Mouse (Mus musculus) limb, embryonic 10.5 days (tissue): ENCODE measurements around the gene Polr3f. TPM values are rescaled to one million over a fixed set of nuclear protein-coding genes. Genes with fewer than 3 reads are reported as not detected.

Source experiments
- DNase-seq: peaks from one replicate; pipeline ENCODE4 v3.0.0-alpha.2; 2017; ENCODE audit warnings: low spot score
- H3K27ac ChIP-seq: fragments of 300-500 bp; sonication (generic); 2 replicates; pipeline ENCODE4 v1.5.1; 2016; ENCODE audit warnings: mild to moderate bottlenecking
- H3K27me3 ChIP-seq: fragments of 300-500 bp; sonication (generic); 2 replicates; pipeline ENCODE4 v1.6.1; 2016; ENCODE audit warnings: low read depth, mild to moderate bottlenecking; ENCODE audit not compliant: poor library complexity, severe bottlenecking
- H3K36me3 ChIP-seq: fragments of 300-500 bp; sonication (generic); 2 replicates; pipeline ENCODE4 v1.6.1; 2016; ENCODE audit warnings: mild to moderate bottlenecking, moderate library complexity
- H3K4me1 ChIP-seq: fragments of 300-500 bp; sonication (generic); 2 replicates; pipeline ENCODE4 v1.6.1; 2016
- H3K4me3 ChIP-seq: fragments of 300-500 bp; sonication (generic); 2 replicates; pipeline ENCODE4 v1.5.1; 2016; ENCODE audit warnings: mild to moderate bottlenecking, moderate library complexity
- H3K9me3 ChIP-seq: fragments of 300-500 bp; sonication (generic); replicated peaks from 2 replicates; pipeline ENCODE4 v1.6.1; 2016; ENCODE audit warnings: mild to moderate bottlenecking
- WGBS: fragments of 180-500 bp; shearing (Covaris S2); methylation state at CpG from one replicate; pipeline ENCODE4 v1.1.7; 2016; 5-methylcytosine and 5-hydroxymethylcytosine counted together
- polyA plus RNA-seq: library from polyadenylated mRNA; unstranded; fragments of >200 nt; fragmentation: Nextera tagmentation; extraction: Ambion mirVana; gene quantifications from 2 replicates; pipeline ENCODE4 v1.2.1, GENCODE M21; 2016

The Polr3f gene
- polyA plus RNA-seq, 1 experiment from 2014 or later, result 35.8 TPM

DNA sequence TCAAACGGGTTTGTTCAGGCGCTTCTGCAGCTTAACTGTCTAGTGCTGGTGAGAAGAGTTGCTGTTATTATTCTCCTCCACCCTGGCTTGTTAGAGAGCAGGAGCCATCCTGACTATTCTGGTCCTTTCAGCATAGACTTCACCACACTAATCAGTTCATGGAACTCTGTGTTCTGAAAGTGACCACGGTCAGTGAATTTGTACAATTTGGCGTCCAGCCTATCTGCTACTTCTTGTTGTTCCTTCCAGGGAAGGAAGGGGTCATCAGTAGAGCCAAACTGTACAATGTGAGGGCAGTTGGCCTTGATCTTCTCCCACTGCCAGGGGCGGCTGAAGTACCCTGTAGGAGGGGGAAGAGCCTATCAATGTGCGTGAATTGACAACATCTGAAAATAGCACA lies 16.2 kb downstream of the Polr3f start:
- peaks cover 95% of the 10 kb centered on the region for H3K36me3 ChIP-seq
- no peak for DNase-seq

DNA sequence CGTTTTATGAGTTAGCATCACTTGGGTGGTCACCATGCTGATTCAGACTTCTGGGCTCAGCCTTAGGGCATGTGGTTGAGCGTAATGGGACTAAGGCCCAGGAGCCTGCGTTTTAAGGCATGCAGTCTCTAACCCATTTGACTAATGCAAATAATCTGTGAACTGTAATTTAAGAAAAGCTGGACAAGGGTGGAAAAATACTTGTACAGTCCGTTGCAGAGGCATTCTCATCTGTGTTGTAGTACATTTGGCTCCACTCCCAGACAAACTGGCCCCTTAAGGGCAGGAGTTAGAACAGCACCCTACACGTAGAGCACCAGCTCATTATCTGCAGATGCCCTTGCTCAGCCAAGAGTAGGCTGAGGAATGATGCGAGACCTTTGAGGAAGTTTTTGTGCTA lies 17.1 kb downstream of the Polr3f start:
- Histone ChIP-seq H3K4me1 (no peaks in the 10 kb centered on the region), H3K9me3 (no peaks in the 10 kb centered on the region), H3K27me3 (no peaks in the 10 kb centered on the region), H3K27ac (no peak overlapping the region), H3K36me3 (peaks cover 85% of the 10 kb centered on the region), H3K4me3 (no peak overlapping the region)
- DNase-seq, result no peak
- WGBS, result 94% methylated on average over 6 of the region's 6 CpGs

More for the DNA sequence above, 16.2 kb downstream of the Polr3f start:
- no peak overlapping the region for H3K27ac ChIP-seq
- no peaks in the 10 kb centered on the region for H3K9me3 ChIP-seq
- H3K4me3 ChIP-seq, result no peak overlapping the region
- no peaks in the 10 kb centered on the region for H3K4me1 ChIP-seq
- H3K27me3 ChIP-seq, result no peaks in the 10 kb centered on the region
- 92% methylated on average over 6 of the region's 6 CpGs for whole genome bisulfite sequencing

DNA sequence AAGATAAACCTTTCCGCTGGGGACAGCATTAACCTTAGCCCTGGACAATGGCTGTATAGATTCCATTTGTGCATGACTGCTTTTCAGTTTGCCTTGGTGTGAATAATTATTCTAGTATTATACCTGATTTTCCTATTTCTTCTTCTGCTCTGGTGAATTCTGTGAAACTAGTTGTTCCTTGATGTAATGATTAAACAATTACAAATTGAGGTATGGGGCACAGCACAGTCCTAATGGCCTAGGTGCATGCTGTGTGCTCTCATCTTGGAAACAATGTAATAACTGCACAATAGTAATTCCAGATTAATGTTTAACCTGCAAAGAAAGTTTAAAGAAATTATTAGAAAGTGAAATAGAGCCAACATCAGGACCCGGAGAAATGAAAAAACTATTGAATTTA lies 17.5 kb downstream of the Polr3f start:
- Histone ChIP-seq H3K27me3 (no peaks in the 10 kb centered on the region), H3K9me3 (no peaks in the 10 kb centered on the region), H3K36me3 (peaks cover 81% of the 10 kb centered on the region), H3K4me1 (peaks cover 3% of the 10 kb centered on the region; the same call in 1 of the 2 replicates), H3K4me3 (no peak overlapping the region), H3K27ac (no peak overlapping the region)
- no peak for DNase-seq
- WGBS, result 97% methylated on average over 2 of the region's 2 CpGs

DNA sequence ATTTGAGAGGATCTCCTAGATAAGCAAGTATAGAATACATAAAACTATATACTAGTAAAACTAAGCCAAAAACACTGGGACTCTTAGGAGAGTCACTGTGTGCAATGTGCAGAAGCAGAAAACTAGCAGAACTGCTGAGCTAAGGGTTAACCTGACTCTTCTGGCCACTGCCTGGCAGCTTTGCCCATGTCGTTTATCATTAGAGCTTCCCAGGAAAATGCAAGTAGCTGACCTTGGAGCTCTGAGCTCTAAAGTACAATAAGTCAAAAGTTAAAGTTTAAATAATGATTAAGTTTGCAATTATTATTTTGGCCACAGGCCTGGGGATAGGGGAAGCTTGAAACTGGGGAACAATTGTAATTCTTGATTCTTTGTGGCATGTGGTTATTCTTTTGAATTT lies 18.0 kb downstream of the Polr3f start:
- Histone ChIP-seq H3K4me1 (peaks cover 3% of the 10 kb centered on the region; the same call in 1 of the 2 replicates), H3K9me3 (no peaks in the 10 kb centered on the region), H3K27ac (no peak overlapping the region), H3K36me3 (peaks cover 77% of the 10 kb centered on the region), H3K4me3 (no peak overlapping the region), H3K27me3 (no peaks in the 10 kb centered on the region)
- DNase-seq, result no peak
- WGBS, result 58% methylated on average over 1 of the region's 1 CpGs

DNA sequence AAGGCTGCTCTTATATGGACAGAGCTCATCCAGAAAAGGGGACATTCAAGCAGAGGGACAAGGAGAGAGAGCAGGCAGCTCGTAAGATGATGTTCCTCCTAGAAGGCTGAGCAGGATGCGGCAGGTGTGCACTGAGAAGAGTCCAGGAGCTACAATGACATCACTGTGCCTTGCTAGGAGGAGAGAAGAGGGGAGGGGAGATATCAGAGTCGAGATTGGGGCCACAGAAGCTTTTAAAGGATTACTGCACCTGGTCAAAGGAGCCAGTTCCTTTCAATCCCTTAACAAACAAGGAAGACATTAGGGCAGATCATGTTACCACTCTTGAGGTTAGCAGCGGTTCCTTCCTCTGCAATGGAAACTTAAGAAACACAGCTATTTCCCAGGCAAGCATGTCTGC lies 20.0 kb downstream of the Polr3f start:
- WGBS, result 82% methylated on average over 4 of the region's 4 CpGs
- H3K4me1 ChIP-seq, result peaks cover 3% of the 10 kb centered on the region; the same call in 1 of the 2 replicates
- peaks cover 57% of the 10 kb centered on the region for H3K36me3 ChIP-seq

DNA sequence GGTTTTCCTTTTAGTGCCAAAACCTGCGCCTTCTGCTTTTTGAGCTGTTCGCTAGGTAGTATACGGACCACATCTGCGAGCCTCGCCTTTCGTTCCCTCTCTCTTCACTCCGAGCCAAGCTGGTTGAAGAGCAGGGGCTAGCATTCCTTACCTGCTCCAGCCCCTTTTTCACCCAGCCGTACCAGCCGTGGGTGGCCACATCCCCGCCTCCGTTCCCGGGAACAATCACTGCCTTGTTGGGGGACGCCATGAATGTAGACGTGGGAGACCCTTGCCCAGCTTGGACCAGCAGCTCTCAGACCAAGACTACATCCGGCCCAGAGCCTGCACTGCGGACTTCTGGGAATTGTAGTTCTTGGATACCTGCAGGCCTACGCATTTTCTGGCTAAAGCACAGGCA lies 23.0 kb downstream of the Polr3f start, which contains the start of gene Rbbp9:
Gene Rbbp9, minus strand, starts transcription at position 341 of the 400 bp plus-strand sequence.
- H3K9me3 ChIP-seq, result no peaks in the 10 kb centered on the region
- DNase-seq, result peak; percentile 80
- H3K4me1 ChIP-seq, result peaks cover 3% of the 10 kb centered on the region; the same call in 1 of the 2 replicates
- peak within 1 kb of the TSS; percentile 90 for H3K27ac ChIP-seq
- WGBS, result 2% methylated on average over 17 of the region's 17 CpGs
- H3K36me3 ChIP-seq, result peaks cover 28% of the 10 kb centered on the region
- H3K4me3 ChIP-seq, result peak within 1 kb of the TSS; percentile 67
- no peaks in the 10 kb centered on the region for H3K27me3 ChIP-seq

More for the DNA sequence above, 20.0 kb downstream of the Polr3f start:
- Histone ChIP-seq H3K9me3 (no peaks in the 10 kb centered on the region), H3K4me3 (no peak overlapping the region), H3K27me3 (no peaks in the 10 kb centered on the region), H3K27ac (no peak overlapping the region)
- DNase-seq, result no peak

DNA sequence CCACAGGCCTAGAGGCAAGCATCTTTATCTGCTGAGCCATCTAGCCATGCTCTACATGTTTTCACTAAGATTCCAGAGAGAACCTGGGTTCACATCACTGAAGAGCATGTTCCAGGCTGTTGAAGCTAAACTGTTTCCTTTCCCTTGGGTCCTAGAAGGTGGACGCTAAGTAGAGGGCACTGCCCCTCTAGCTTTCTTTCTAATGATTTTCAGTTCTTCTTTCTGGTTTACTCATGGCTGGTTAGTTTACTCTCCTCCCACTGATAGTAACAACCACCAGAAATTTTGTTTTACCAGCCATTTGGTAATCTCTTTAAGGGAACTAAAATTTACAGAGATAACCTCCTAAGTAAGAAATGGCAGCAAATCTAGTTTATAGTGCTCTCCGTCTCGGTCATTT lies 26.4 kb downstream of the Polr3f start:
- no peak for DNase-seq
- Histone ChIP-seq H3K9me3 (no peaks in the 10 kb centered on the region), H3K4me3 (no peak overlapping the region), H3K27me3 (no peaks in the 10 kb centered on the region), H3K36me3 (no peaks in the 10 kb centered on the region; the same call in 1 of the 2 replicates), H3K4me1 (peaks cover 8% of the 10 kb centered on the region), H3K27ac (no peak overlapping the region)
- 91% methylated on average over 3 of the region's 3 CpGs for WGBS

DNA sequence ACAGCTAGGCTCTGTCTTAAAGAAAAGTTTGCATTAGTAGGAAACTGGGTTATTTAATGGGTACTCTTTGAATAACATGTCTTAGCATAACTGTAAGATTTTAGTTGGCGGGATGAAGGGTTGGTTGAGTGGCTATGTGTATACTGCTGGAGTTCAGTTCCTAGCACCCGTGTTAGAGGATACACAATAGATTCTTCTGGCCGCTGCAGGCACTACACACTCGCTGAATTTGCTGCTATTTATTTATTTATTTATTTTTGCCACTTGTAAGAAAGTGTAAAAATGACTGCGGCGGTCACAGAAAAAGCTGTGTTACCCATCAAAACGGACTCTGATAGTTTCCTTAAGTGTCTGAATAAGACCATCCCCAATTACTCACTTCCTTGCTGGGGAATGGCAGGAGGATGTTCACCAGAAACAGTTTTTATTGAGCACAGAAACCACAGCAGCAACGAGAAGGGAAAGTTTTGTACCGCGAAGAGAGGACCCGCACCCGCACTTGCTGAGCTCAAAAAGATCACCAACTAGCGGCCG lies 27.8 kb downstream of the Polr3f start:
- DNase-seq, result peak; percentile 34
- no peaks in the 10 kb centered on the region for H3K27me3 ChIP-seq
- H3K36me3 ChIP-seq, result peaks cover 13% of the 10 kb centered on the region
- H3K9me3 ChIP-seq, result no peaks in the 10 kb centered on the region
- H3K4me3 ChIP-seq, result peak overlapping the region; percentile 75
- peak overlapping the region; percentile 91 for H3K27ac ChIP-seq
- peaks cover 5% of the 10 kb centered on the region for H3K4me1 ChIP-seq
- 5% methylated on average over 14 of the region's 14 CpGs for WGBS

DNA sequence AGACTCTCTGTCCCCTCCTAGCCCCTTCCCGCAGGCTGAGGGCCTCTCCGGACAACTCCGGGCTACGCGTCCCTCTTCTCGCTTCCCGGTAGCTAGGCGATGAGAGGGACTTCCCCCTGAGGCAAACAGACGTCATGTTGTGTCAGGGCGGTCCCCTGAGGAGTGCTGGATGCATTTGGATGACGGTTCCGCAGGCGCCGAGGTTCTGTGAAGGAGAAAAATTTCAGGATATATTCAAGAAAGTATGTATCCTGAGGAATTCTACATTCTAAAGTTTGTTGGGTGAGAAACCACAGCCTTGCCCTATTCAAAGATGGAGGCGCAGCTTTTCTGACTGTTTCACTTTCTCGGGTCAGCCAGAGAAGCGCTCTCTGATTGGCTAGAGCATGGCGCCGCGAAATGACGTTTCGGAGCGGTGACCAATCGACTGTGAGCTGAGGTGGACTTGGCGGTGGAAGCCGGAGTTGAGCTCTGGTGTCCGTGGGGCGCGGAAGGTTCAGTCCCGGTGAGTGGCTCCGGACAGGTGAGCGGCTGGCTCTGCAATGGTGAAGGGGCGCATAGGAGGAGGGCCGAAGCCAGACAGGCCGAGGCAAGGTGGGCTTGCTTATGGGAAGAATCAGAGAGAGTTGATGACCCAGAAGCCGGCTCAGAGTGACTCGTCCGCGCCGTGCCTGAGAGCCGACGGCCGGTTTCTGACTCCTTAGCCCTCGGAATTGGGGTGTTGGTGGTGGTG lies 28.5 kb downstream of the Polr3f start, which contains the start of gene Sec23b:
Gene Sec23b, plus strand, starts transcription at position 410 of the 733 bp plus-strand sequence.
- Histone ChIP-seq H3K27ac (peak within 1 kb of the TSS; percentile 91), H3K9me3 (no peaks in the 10 kb centered on the region), H3K27me3 (no peaks in the 10 kb centered on the region), H3K36me3 (peaks cover 17% of the 10 kb centered on the region), H3K4me1 (peaks cover 5% of the 10 kb centered on the region), H3K4me3 (peak within 1 kb of the TSS; percentile 75)
- peak; percentile 91 for DNase-seq
- WGBS, result under 1% methylated on average over 44 of the region's 44 CpGs

DNA sequence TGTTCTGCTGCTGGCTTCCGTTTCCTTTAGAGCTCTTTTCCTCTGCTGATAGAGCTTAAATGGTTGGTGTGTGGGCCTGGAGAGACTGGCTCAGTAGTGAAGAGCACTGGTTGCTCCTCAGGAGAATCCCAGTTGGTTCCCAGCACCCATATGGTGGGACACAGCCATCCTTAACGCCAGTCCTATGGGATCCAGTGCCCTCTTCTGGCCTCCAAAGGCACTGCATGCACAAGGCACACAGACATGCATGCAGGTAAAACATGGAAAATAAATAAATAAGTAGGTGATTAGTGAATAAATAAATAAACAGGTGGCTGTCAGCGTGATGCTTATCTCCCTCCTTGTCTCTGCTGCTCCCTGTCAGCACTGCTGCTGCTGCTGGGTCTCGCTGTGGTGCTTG lies 61.2 kb downstream of the Polr3f start:
- no peaks in the 10 kb centered on the region for H3K27me3 ChIP-seq
- no peak overlapping the region for H3K4me3 ChIP-seq
- H3K36me3 ChIP-seq, result peaks cover 72% of the 10 kb centered on the region
- H3K4me1 ChIP-seq, result no peaks in the 10 kb centered on the region
- DNase-seq, result no peak
- no peak overlapping the region for H3K27ac ChIP-seq
- H3K9me3 ChIP-seq, result no peaks in the 10 kb centered on the region
- 81% methylated on average over 4 of the region's 4 CpGs for WGBS

Other genes starting within 250 kb of the Polr3f start
- 0.41 and 0.97 TPM in 2 replicates for gene Ovol2, start 195.6 kb upstream of the Polr3f start, polyA plus RNA-seq
- gene Kat14, start 158.7 kb upstream of the Polr3f start, polyA plus RNA-seq, result 68.7 and 71.3 TPM in 2 replicates
- 2.3 TPM in 1 of 2 replicates, not detected in the other for gene Pet117, start 158.7 kb upstream of the Polr3f start, polyA plus RNA-seq
- gene Dzank1, start 304 bp upstream of the Polr3f start, polyA plus RNA-seq, result 1.0 and 1.4 TPM in 2 replicates
- gene Rbbp9, start 23.2 kb downstream of the Polr3f start, polyA plus RNA-seq, result 66.0 and 67.0 TPM in 2 replicates
- 105 and 112 TPM in 2 replicates for gene Sec23b, start 28.5 kb downstream of the Polr3f start, polyA plus RNA-seq
- 24.0 and 30.7 TPM in 2 replicates for gene Smim26, start 66.3 kb downstream of the Polr3f start, polyA plus RNA-seq
- 34.7 and 35.4 TPM in 2 replicates for gene Dtd1, start 72.2 kb downstream of the Polr3f start, polyA plus RNA-seq